Mouse (Mus musculus) liver, embryonic 15.5 days (tissue): ENCODE results near the gene Lonp2. TPM values are rescaled to one million over a fixed set of nuclear protein-coding genes. Genes with fewer than 3 reads are reported as not detected.

Experiments used
- ATAC-seq: fragments of 200-750 bp; cut with Nextera tagmentation; 2 replicates; pipeline ENCODE4 v1.8.0; 2017; ENCODE audit warnings: moderate number of reproducible peaks, mild to moderate bottlenecking, moderate library complexity; ENCODE audit not compliant: insufficient read depth
- H3K27ac ChIP-seq: fragments of 300-500 bp; sonication (generic); replicated peaks from 2 replicates; pipeline ENCODE4 v1.5.1; 2015; ENCODE audit warnings: mild to moderate bottlenecking, inconsistent platforms
- H3K27me3 ChIP-seq: fragments of 300-500 bp; sonication (generic); 2 replicates; pipeline ENCODE4 v1.6.1; 2015; ENCODE audit warnings: mild to moderate bottlenecking, inconsistent platforms
- H3K36me3 ChIP-seq: fragments of 300-500 bp; sonication (generic); replicated peaks from 2 replicates; pipeline ENCODE4 v1.6.1; 2015; ENCODE audit warnings: moderate library complexity, mild to moderate bottlenecking, inconsistent platforms
- H3K4me1 ChIP-seq: fragments of 300-500 bp; sonication (generic); replicated peaks from 2 replicates; pipeline ENCODE4 v1.6.1; 2015; ENCODE audit warnings: inconsistent platforms
- H3K4me2 ChIP-seq: fragments of 300-500 bp; sonication (generic); 2 replicates; pipeline ENCODE4 v1.6.1; 2015; ENCODE audit warnings: moderate library complexity, mild to moderate bottlenecking, inconsistent platforms
- H3K4me3 ChIP-seq: fragments of 300-500 bp; sonication (generic); replicated peaks from 2 replicates; pipeline ENCODE4 v1.5.1; 2015; ENCODE audit warnings: mild to moderate bottlenecking, inconsistent platforms
- H3K9ac ChIP-seq: fragments of 300-500 bp; sonication (generic); 2 replicates; pipeline ENCODE4 v1.6.1; 2015; ENCODE audit warnings: moderate library complexity, mild to moderate bottlenecking, inconsistent platforms
- H3K9me3 ChIP-seq: fragments of 300-500 bp; sonication (generic); replicated peaks from 2 replicates; pipeline ENCODE4 v1.6.1; 2016; ENCODE audit warnings: inconsistent platforms
- WGBS: fragments of 180-500 bp; shearing (Covaris S2); methylation state at CpG from one replicate; pipeline ENCODE4 v1.1.7; 2015; ENCODE audit warnings: mixed read lengths; ENCODE audit not compliant: insufficient replicate concordance; 5-methylcytosine and 5-hydroxymethylcytosine counted together
- polyA plus RNA-seq: library from polyadenylated mRNA; unstranded; fragments of >200 nt; fragmentation: Nextera tagmentation; extraction: Ambion mirVana; gene quantifications from 2 replicates; pipeline ENCODE4 v1.2.1, GENCODE M21; 2015

The Lonp2 gene
- polyA plus RNA-seq, 1 experiment from 2014 or later: 36.5 TPM

DNA sequence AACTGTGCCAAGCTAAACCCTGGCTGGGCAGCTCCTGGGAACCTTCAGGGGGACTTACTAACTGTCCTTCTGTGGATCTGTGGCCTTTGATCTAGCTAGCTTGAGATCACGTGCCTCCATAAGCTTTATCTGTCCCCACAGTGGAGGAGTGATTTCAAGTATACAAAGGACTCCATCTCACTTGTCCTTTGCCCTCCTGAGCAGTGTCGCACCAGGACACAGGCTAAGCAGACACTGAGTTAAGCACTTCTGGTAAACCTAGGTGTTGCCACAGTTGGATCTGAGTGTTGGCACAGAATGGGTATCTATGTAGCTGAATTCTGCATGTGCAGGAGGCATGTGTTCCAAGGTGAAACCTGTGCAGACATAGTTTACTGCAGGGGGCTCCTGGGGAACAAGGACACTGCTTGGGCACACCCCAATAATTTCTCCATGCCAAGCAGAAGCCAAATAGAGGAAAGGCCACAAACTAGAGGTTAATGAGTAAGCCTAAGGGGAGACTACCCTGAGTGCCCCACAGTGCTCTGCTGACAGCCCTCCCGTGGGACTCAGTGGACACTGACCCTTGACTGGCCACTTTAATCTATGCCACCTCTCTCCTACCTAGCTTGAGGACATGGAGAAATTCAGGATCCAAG, 29.6 kb upstream of the Lonp2 start:
- ATAC-seq: peak; percentile 57; the same call in 1 of the 2 replicates
- Histone ChIP-seq H3K4me3 (no peak overlapping the region), H3K4me2 (no peak overlapping the region), H3K9me3 (no peaks in the 10 kb centered on the region), H3K27ac (no peak overlapping the region), H3K27me3 (no peaks in the 10 kb centered on the region), H3K36me3 (no peaks in the 10 kb centered on the region), H3K9ac (no peak overlapping the region), H3K4me1 (peaks cover 9% of the 10 kb centered on the region; the same call in 1 of the 2 replicates)
- 41% methylated on average over 3 of the region's 3 CpGs for WGBS

DNA sequence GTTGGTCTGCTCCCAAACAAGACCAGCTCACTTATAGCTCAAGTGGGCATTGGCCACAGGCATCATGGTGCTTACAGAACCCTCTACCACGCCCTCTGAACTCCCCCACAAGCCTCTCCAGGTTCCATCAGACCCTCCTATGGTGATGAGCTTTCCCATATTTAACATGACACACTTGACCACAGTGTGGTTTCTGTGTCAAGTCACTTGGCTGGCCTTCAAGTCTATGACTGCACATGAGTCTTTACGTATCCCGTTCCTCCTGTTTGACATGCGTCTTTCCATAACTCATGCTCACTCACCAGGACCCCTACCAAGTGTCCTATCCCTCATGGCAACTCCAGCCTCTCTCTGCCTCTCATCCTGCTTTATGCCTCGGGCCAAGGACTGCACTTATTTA, 28.2 kb upstream of the Lonp2 start:
- Histone ChIP-seq H3K36me3 (no peaks in the 10 kb centered on the region), H3K27ac (no peak overlapping the region), H3K4me3 (no peak overlapping the region), H3K9me3 (no peaks in the 10 kb centered on the region), H3K9ac (no peak overlapping the region), H3K4me1 (peaks cover 9% of the 10 kb centered on the region; the same call in 1 of the 2 replicates), H3K4me2 (no peak overlapping the region), H3K27me3 (no peaks in the 10 kb centered on the region)
- WGBS: 58% methylated on average over 5 of the region's 5 CpGs
- no peak for ATAC-seq

DNA sequence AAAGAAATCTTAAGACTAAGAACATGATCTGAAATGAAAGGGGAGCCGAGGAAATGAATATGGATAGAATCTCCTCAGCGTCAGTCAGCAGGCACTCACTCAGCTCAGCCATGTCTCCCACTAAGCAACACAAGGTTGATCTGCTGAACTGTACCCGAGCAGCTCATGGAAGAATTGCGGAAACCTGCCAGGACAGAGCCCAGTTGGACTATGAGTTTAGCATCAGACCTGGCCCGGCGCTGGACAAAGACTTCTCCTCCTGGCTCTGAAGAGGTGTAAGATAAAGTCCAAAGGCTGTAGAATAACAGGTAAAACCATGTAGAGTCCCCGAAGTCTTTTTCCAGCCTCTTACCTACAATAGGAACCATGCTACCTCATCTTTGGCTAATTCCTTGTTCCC, 26.2 kb upstream of the Lonp2 start:
- 65% methylated on average over 7 of the region's 7 CpGs for WGBS

DNA sequence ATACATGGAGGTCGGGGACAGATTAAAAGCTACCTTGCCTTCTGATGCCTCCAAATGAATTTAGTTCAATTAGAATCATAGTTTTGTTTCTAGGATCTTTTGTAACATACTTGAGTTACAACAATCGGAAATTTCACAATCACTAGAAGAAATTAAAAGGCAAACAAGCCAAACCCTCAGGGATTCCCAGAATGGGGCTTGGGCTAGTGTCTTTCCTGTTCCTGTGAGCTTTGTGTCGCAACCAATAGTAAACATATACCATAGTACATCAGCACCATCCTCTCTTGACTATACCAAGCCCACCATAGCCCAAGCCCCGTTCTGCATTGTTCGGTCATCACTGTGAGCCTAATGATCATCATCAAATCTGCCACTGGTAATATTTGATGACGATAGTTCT, 24.5 kb upstream of the Lonp2 start:
- no peak for ATAC-seq
- WGBS: 68% methylated on average over 6 of the region's 6 CpGs
- H3K36me3 ChIP-seq: no peaks in the 10 kb centered on the region
- no peaks in the 10 kb centered on the region; the same call in 1 of the 2 replicates for H3K4me1 ChIP-seq
- no peak overlapping the region for H3K4me3 ChIP-seq
- H3K4me2 ChIP-seq: no peak overlapping the region
- H3K27me3 ChIP-seq: no peaks in the 10 kb centered on the region
- no peak overlapping the region for H3K27ac ChIP-seq
- no peak overlapping the region for H3K9ac ChIP-seq
- no peaks in the 10 kb centered on the region for H3K9me3 ChIP-seq

More for the DNA sequence above, 26.2 kb upstream of the Lonp2 start:
- Histone ChIP-seq H3K27ac (no peak overlapping the region), H3K4me3 (no peak overlapping the region), H3K36me3 (no peaks in the 10 kb centered on the region), H3K9ac (no peak overlapping the region), H3K4me1 (peaks cover 9% of the 10 kb centered on the region; the same call in 1 of the 2 replicates), H3K4me2 (no peak overlapping the region), H3K9me3 (no peaks in the 10 kb centered on the region), H3K27me3 (no peaks in the 10 kb centered on the region)
- ATAC-seq: no peak

DNA sequence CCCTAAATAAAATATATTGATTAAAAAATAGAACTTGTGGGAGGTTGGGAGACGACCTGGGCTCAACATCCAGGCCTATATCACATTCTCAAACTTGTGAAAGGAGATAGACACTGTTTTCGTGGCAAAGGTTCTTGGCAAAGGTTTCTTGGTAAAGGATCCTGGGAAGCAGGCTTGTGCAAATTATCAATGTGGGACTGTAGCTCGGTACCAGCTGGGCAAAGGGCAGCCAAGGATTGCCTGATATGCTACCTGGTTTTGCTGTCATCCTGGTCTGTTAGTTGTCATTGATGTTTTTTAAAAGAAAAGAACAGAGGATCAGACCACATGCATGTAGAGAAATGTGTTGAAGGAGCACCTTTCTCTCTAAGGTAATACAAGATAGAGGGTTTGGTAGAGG, 23.5 kb upstream of the Lonp2 start:
- Histone ChIP-seq H3K27me3 (no peaks in the 10 kb centered on the region), H3K9ac (no peak overlapping the region), H3K4me1 (no peaks in the 10 kb centered on the region; the same call in 1 of the 2 replicates), H3K27ac (no peak overlapping the region), H3K4me3 (no peak overlapping the region), H3K9me3 (no peaks in the 10 kb centered on the region), H3K36me3 (no peaks in the 10 kb centered on the region), H3K4me2 (no peak overlapping the region)
- no peak for ATAC-seq
- 51% methylated on average over 3 of the region's 3 CpGs for WGBS

DNA sequence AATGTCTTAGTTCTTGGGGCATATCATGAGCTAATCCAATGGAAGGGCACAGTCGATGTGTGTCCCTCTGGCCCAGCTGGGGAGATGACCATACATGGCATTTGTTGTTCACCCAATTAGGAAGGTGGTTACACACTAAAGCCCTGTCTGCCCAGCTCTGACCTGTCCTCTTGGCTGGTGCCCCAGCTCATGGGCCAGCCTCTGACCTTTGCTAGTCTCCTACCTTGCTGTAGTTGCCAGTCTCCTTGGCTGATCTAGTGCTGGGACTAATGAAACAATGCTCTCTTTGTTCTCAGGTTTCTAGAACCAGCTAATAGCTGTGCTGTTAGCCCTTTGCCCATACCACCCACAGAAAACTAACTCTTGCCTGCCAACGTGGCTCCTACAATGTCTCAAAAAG, 20.7 kb upstream of the Lonp2 start:
- H3K27me3 ChIP-seq: no peaks in the 10 kb centered on the region
- WGBS: 56% methylated on average over 2 of the region's 2 CpGs
- H3K9ac ChIP-seq: no peak overlapping the region

DNA sequence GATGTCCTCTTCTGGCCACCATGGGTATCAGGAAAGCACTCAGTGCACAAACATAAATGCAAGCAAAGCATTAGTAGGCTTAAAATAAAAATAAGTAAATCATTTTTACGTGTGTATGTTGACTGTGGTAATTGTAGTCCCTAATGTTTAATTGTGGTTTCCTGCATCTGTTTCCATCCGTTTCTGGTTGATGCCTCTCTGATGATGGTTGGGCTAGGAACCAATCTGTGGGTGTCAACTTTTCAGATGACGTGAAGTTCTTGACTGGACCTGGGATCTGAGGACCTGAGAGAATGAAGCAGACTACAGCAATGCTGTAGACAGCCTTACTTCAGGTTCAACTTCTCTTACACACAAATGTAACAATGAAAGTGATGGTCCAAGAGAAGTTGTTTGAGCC, 19.2 kb upstream of the Lonp2 start:
- H3K27ac ChIP-seq: no peak overlapping the region
- H3K4me2 ChIP-seq: no peak overlapping the region

More for the DNA sequence above, 20.7 kb upstream of the Lonp2 start:
- H3K4me2 ChIP-seq: no peak overlapping the region
- no peaks in the 10 kb centered on the region; the same call in 1 of the 2 replicates for H3K4me1 ChIP-seq
- no peaks in the 10 kb centered on the region for H3K9me3 ChIP-seq
- no peaks in the 10 kb centered on the region for H3K36me3 ChIP-seq
- H3K27ac ChIP-seq: no peak overlapping the region
- no peak overlapping the region for H3K4me3 ChIP-seq
- no peak for ATAC-seq

DNA sequence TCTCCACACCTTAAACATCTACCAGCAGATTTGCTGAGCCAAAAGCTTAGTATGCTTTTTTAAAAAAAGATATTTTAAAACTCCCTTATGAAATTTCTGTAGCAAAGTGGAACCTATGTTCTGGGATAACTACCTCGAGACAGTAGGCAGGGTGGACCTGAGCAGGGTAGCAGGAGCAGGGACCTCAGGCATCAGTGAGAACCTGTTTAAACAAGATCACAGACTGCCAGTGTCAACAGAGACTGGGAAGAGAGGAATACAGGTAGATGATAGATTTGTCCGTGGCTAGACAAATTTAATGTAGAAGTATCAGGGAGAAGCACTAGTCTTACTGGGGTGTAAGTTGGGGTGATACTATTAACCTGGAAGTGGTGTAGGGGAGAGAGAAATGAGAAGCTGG, 10.0 kb upstream of the Lonp2 start:
- Histone ChIP-seq H3K9ac (no peak overlapping the region), H3K4me1 (peaks cover 25% of the 10 kb centered on the region), H3K27ac (no peak overlapping the region), H3K27me3 (no peaks in the 10 kb centered on the region), H3K9me3 (no peaks in the 10 kb centered on the region), H3K4me3 (no peak overlapping the region), H3K4me2 (no peak overlapping the region), H3K36me3 (no peaks in the 10 kb centered on the region)
- WGBS: 46% methylated on average over 2 of the region's 2 CpGs
- no peak for ATAC-seq

More for the DNA sequence above, 19.2 kb upstream of the Lonp2 start:
- H3K27me3 ChIP-seq: no peaks in the 10 kb centered on the region
- H3K4me1 ChIP-seq: no peaks in the 10 kb centered on the region
- ATAC-seq: no peak
- H3K9me3 ChIP-seq: no peaks in the 10 kb centered on the region
- H3K9ac ChIP-seq: no peak overlapping the region
- H3K4me3 ChIP-seq: no peak overlapping the region
- 30% methylated on average over 3 of the region's 3 CpGs for WGBS
- no peaks in the 10 kb centered on the region for H3K36me3 ChIP-seq

DNA sequence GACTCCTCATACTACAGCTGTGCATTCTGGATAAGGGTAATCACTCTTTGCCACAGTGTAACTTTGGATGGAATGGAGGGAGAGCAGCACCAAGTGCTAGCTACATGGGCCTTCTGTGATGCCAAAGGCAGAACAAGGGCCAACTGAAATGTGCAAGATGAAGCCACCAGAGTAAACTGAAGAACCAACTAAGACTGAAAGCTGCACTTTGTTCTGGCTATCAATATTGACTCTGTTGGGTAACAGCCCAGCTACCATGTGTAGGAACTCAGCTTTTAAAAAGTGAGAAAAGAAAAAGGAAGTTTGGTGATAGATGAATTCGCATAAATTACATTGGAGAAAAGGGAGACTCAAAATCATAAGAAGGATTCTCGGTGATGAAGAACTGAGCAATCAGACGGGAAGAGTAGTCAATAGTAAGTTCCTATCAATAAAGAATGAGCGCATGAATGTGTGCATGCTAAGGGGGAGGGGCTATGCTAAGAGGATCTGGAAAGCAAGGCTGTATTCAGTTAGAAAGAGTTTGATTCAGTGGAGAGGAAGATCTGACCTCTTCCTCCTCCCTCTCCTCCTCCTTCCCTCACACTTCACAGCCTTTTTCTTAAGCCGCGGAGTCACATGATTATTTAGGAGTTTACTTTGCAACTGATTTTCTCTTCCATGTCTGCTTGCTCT, 8.6 kb upstream of the Lonp2 start:
- no peaks in the 10 kb centered on the region for H3K9me3 ChIP-seq
- H3K27me3 ChIP-seq: no peaks in the 10 kb centered on the region
- ATAC-seq: 0 out of 2 replicates have a peak, but pooled peaks have one; percentile 54
- no peak overlapping the region for H3K4me3 ChIP-seq
- peak overlapping the region; percentile 13; the same call in 1 of the 2 replicates for H3K4me2 ChIP-seq
- peaks cover 25% of the 10 kb centered on the region for H3K4me1 ChIP-seq
- no peaks in the 10 kb centered on the region for H3K36me3 ChIP-seq
- peak overlapping the region; percentile 29 for H3K27ac ChIP-seq
- WGBS: 69% methylated on average over 6 of the region's 6 CpGs
- H3K9ac ChIP-seq: no peak overlapping the region

DNA sequence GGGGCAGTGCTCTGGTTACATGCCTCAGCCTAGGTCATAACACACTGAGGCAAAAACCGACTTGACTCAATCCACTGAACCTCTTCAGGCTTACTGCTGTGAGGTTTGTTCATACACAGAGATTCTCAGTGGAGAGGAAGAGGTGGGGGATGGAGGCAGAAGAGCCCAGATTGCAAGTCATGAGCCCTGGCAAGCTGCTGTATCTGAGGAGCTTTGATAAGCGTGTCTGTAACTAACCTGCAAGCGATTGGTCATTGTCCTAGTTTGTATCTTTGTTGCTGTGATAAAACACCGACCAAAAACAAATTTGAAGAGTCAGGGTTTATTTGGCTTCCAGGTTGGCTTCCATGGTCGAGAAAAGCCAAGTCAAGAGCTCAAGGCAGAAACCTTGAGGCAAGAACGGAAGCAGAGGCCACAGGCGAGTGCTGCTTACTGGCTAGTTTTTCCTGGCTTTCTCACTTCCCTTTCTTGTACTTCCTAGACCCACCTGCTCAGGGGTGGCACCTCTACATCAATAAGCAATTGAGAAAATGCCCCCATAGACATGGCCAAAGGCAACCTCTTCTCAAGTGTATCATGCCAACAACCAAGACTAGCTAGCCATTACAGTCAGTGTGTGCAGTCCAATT, 6.0 kb upstream of the Lonp2 start:
- WGBS: 22% methylated on average over 7 of the region's 7 CpGs
- Histone ChIP-seq H3K36me3 (no peaks in the 10 kb centered on the region), H3K4me2 (no peak overlapping the region), H3K4me3 (no peak overlapping the region), H3K9ac (no peak overlapping the region), H3K9me3 (no peaks in the 10 kb centered on the region), H3K27ac (no peak overlapping the region), H3K27me3 (no peaks in the 10 kb centered on the region), H3K4me1 (peaks cover 25% of the 10 kb centered on the region)
- ATAC-seq: no peak

DNA sequence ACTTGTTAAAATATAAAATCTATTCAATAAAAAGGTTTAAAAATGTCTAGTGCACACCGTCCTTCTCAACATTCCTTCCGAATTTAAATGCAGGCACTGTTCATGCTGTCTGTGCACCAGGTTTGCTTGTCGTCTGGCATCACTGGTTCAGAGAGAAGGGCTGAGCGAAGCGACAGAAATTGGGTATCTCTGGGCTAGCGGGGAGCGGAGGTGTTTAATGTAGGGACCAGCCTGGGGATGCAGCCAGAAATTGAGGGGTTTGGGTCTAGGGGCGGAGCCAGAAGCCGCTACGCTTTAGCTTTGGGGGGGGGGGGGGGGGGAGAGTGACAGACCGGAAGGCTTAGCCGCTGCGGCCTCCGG, 312 bp upstream of the Lonp2 start:
- Histone ChIP-seq H3K9me3 (no peaks in the 10 kb centered on the region), H3K4me1 (peaks cover 27% of the 10 kb centered on the region), H3K27me3 (no peaks in the 10 kb centered on the region), H3K27ac (peak overlapping the region; percentile 84), H3K4me3 (peak overlapping the region; percentile 86), H3K36me3 (no peaks in the 10 kb centered on the region), H3K4me2 (peak overlapping the region; percentile 95), H3K9ac (peak overlapping the region; percentile 60)
- no peak; the same call in 1 of the 2 replicates for ATAC-seq
- WGBS: 2% methylated on average over 14 of the region's 14 CpGs
